Mouse (Mus musculus) splenic B cell, adult 2 months (primary cell): ENCODE data around the gene Mpv17l2.

ENCODE experiments used
- DNase-seq: peaks from one replicate; pipeline ENCODE4 v3.0.0-alpha.2; 2011; ENCODE audit warnings: low read depth, low spot score
- H3K27me3 ChIP-seq: 2 replicates; pipeline ENCODE4 v1.6.1; 2012; ENCODE audit warnings: mild to moderate bottlenecking, low read length, moderate library complexity, mixed read lengths; ENCODE audit not compliant: control insufficient read depth, poor library complexity, insufficient read depth, severe bottlenecking
- H3K36me3 ChIP-seq: 2 replicates; pipeline ENCODE4 v1.6.1; 2012; ENCODE audit warnings: mild to moderate bottlenecking, low read length, moderate library complexity, mixed read lengths; ENCODE audit not compliant: control insufficient read depth, poor library complexity, insufficient read depth, severe bottlenecking

Mpv17l2 gene

DNA sequence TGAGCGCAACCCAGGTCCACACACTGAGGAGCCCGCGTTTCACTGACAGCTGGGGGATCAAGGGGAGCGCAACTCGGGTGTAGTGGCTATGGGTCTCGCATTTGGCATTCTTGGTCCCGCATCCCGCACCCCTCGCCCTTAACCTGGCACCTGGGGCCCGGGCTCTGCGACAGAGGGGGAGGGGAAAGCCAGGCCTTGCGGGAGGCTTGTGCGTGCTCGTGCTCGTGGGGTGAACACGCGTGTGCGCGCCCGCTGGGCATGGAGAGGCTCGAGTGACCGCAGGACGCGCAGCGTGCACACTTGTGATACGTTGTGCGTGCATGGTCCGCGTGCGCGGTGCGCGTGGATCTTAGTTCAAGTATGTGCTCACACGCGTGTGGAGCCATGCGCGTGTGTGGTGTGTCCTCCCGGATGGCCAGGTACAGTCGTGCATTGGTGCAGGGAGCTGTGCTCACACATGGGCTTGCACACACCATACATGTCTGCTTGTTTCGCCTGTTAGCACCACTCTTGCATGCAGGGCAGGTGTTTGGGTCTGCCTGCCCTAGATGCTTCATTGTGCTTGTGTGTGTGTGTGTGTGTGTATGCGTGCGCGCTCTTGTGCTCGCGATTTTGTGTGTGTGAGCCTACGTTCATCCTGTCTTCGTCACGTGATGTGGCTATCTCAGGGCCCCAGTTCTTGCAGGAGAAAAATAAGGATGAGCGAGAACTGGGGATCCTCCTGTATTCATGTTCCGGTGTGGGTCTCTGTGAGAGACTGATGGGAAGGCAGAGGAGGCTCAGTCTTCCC, 5.7 kb downstream of the Mpv17l2 start:
- Histone ChIP-seq H3K27me3 (no peaks in the 10 kb centered on the region), H3K36me3 (no peaks in the 10 kb centered on the region; the same call in none of the 2 replicates)
- peak; percentile 53 for DNase-seq

DNA sequence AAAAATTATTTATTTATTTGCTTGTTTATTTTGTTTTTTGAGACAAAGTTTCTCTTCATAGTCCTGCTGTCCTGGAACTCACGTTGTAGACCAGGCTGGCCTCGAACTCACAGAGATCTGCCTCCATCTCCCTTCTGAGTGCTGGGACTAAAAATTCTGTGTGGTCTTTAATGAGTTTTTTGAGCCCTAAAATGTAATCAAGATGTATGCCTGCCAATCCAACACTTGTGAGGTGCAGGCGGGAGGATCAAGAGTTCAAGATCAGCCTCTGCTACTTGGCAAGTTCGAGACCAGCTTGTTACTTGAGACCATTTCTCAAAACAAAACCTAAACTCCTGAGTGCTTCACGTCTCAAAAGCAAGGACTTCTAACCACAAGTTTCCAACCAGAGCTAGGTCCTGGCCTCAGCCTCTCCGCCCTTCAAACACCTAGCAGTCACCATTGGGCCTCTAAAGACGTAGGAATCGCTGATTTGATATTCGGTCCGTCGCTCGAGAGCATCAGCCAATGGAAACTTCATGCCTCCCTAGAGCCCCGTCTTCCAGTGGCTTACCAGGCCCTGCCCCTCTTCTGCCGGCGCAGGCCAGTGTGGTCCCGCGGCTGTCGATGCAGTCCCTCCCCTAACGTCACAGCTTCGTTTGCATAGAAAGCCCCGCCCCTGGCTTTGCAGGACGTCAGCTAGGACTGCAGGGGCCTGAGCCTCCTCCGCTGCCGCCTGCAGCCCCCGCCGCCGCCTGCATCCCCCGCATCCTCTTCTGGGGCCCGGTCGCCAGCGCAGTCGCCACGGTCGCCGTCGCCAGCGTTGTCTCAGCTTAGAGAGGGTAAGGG, 6.5 kb downstream of the Mpv17l2 start, which contains the start of gene Rab3a:
TSS of gene Rab3a (plus strand) at position 637 of the 828 bp plus-strand sequence.
- DNase-seq, result peak; percentile 98
- H3K36me3 ChIP-seq, result no peaks in the 10 kb centered on the region; the same call in none of the 2 replicates
- no peaks in the 10 kb centered on the region for H3K27me3 ChIP-seq

DNA sequence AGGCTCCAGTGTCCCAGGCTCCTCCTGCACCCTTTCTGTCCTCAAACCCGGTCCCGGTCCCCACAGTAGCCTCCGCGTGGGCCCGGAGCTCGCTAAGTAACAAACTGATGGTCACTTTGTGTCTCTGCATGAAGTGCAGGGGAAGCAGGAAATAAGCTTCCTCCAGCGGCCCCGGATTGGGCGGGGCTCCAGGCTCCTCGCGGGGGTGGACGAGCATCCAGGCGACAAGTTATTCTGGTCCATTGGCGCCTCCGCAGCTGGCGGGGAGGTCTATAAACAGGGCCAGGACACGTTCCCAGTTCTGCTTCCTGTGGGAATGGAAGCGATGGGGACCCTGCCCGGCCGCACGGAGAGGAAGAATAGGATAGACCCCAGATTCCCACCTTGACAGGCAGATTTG, 7.6 kb downstream of the Mpv17l2 start:
- peak; percentile 69 for DNase-seq

DNA sequence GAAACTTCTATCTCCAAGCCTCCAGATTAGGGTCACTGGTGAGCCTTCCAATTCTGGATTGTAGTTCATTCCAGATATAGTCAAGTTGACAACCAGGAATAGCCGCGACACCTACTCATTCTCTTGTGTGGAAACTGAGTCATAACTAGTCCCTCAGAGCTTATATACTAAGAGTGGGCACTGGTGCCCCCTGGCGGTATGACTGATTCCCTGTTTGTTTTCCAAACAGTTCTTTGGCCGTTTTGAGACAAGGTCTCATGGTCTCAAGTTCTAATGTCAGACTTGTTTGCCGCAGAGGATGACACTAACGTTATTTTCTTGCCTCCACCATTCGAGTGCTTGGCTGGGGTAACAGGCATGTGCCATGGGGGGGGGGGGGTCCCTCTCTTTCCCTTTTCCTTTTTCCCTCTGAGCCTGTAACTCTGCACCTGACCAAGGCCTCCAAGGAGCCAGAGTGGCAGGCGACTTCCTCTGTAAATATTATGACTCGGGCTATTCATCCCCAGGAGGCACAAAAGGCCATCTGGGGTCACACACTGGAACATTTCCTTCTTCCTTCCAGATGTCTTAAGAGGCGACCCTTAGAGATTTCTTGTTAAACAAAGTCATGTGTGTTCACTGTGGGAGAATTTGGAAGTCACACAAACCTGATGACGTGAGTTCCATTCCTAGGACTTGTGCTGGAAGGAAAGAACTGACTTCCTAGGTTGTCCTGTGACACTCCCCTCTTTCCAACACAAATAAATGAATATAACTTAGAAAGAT, 8.6 kb downstream of the Mpv17l2 start:
- H3K27me3 ChIP-seq, result no peaks in the 10 kb centered on the region
- peak; percentile 84 for DNase-seq
- no peaks in the 10 kb centered on the region; the same call in 1 of the 2 replicates for H3K36me3 ChIP-seq

More for the DNA sequence above, 7.6 kb downstream of the Mpv17l2 start:
- no peaks in the 10 kb centered on the region; the same call in none of the 2 replicates for H3K36me3 ChIP-seq
- H3K27me3 ChIP-seq, result no peaks in the 10 kb centered on the region

DNA sequence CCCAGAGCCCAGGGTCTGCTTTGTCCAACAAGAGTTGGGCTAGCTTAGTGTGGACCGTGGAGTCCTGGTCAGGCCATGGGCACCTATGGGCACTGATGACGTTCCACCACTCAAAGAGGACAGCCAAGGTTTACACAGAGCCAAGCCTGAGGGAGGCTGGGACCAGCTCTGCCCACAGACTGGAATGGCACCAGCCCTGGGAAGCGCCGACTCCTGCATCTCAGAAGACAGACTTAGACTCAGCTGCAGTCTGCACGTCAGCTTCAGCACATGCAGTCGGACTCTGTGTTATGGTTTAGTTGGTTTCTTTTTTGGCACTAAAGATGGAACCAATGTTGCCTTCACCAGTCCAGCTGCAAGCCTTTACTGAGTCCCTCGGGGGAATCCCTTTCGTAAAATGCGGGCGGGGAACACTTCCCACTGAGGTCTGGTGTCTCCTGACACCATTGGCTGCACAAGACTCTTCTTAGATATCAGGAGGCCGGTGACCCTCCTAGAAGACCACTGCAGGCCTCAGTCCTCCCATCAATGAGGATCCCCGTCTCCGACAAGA, 10.5 kb downstream of the Mpv17l2 start:
- DNase-seq, result no peak
- Histone ChIP-seq H3K27me3 (no peaks in the 10 kb centered on the region), H3K36me3 (no peaks in the 10 kb centered on the region)

DNA sequence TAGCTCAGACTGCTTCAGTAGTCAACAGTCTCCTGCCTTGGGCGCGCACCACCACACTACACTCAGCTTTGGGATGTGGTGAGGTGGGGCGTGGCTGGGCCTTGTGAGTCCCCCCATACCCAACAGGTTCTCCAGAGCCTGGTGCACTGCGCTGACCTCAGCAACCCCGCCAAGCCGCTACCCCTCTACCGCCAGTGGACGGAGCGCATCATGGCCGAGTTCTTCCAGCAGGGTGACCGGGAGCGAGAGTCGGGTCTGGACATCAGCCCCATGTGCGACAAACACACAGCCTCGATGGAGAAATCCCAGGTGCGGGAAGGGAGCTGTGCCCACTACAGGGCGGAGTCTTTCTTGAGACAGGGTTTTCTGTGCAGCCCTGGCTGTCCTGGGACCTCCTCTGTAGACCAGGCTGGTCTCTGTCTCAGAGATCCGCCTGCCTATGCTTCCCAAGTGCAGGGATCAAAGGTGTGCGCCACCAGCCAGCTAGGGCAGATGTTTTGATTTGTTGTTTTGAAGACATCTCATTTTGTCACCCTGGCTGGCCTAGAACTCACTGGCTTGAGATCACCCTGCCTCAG, 11.6 kb downstream of the Mpv17l2 start:
- no peaks in the 10 kb centered on the region for H3K36me3 ChIP-seq
- no peak for DNase-seq
- H3K27me3 ChIP-seq, result no peaks in the 10 kb centered on the region

DNA sequence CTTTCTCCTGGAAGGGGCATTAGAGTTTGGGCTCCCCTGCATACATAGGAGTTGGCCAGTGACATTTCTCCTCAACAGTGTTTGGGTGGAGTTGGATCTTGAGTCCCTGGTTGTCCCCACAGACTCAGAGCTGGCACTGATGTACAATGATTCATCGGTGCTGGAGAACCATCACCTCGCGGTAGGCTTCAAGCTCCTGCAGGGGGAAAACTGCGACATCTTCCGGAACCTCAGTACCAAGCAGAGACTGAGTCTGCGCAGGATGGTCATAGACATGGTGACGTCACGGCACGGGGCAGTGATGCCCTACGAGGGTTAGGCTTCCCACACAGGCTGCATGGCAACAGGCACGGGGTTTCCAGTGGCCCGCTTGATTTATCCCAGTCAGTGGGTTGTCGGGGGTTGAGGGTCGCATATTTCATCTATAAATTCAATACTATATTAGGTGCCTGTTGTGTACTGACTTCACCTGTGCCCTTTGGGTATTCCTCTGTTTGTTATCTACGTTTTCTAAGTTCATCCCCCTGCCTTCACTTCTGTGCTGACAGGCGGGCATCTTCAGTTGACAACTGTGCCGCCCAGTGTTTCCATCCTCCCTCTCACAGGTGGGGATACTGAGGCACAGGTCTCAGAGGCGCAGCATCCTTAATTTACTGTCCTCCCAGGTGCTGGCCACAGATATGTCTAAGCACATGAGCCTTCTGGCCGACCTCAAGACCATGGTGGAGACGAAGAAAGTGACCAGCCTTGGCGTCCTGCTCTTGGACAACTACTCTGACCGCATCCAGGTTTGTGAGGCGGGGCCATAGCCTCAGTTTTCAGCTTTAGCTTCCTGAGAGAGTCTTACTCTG, 12.3 kb downstream of the Mpv17l2 start:
- H3K27me3 ChIP-seq, result no peaks in the 10 kb centered on the region
- no peaks in the 10 kb centered on the region; the same call in 1 of the 2 replicates for H3K36me3 ChIP-seq
- no peak for DNase-seq

DNA sequence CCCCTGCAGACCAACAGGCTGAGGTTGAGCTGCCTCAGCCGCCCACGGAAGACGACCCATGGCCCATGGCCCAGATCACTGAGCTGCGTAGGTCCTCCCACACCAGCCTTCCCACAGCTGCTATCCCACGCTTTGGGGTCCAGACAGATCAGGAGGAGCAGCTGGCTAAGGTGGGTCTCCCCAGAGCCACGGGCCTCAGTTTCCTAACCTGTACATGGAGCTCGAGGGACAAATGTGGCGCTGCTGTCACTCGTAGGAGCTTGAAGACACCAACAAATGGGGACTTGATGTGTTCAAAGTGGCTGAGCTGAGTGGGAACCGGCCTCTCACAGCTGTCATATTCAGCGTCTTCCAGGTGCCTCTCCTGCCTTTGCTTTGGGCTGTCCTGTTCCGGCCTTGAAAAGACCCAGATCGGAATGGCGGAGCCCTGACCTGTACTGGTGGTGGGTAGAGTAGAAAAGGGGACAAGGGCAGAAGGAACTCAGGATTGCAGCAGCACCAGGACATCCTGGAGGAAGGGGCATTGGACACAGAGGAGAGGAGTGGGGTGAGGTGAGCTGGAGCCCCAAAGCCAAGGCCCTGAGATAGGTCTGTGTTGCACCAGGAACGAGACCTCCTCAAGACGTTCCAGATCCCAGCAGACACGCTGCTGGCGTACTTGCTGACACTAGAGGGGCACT, 13.4 kb downstream of the Mpv17l2 start:
- Histone ChIP-seq H3K36me3 (no peaks in the 10 kb centered on the region; the same call in 1 of the 2 replicates), H3K27me3 (no peaks in the 10 kb centered on the region)
- DNase-seq, result no peak

DNA sequence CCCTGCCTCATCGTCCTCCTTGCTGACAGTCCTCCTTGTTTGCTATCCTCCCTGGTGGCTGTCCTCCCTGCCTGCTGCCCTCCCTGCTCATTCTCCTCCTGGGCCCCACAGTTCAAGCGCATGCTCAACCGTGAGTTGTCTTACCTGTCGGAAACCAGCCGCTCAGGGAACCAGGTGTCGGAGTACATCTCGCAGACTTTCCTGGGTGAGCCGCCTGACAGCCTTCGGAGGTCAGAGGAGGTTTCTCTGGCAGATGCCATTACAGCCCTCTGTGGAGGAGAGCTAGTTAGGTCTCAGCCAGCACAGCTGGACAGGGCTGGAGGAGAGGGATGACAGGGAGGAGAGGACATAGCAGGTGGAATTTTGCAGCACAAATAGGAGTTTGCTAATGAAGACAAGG, 14.1 kb downstream of the Mpv17l2 start:
- no peak for DNase-seq
- Histone ChIP-seq H3K36me3 (no peaks in the 10 kb centered on the region; the same call in 1 of the 2 replicates), H3K27me3 (no peaks in the 10 kb centered on the region)

DNA sequence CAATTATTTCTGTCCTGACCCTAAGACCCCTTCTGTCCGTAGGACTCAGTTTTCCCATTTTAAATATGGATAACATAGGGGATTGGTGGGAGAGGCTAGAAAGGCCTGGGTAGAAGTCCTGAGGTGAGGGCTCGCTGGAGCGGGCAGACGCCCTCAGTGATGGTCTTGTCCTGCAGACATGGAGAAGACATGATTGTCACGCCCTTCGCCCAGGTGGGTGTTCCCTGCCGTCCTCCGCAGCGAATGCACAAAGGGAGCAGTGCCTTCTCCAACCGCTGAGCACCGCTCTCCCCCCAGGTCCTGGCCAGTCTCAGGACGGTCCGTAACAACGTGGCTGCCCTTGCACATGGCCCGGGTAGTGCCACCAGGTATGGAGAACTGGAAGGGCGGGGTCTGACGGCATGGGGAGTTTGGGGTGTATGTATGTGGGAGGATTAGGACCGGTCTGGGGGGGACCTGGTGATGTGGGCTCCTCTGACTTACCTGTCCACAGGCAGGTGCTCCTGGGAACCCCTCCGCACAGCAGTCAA, 15.0 kb downstream of the Mpv17l2 start:
- DNase-seq, result no peak
- Histone ChIP-seq H3K36me3 (no peaks in the 10 kb centered on the region; the same call in 1 of the 2 replicates), H3K27me3 (no peaks in the 10 kb centered on the region)

DNA sequence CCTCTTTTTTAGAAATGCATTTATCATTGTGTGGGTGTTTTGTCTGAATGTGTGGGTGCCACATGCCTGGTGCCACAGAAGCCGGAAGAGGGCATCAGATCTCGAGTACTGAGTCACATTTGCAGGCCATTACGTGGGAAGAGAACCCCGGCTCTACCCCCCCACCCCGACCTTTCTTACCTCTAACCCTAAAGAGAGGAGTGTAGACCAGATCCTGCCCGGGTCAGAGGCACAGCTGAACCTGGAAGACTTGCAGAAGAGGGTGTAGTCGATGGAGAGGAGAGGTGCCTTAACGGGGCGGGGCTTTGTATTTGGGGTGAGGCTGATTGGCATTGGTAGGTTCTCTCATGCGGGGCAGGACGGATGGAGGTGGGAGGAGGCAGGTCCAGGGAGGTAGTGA, 15.9 kb downstream of the Mpv17l2 start:
- Histone ChIP-seq H3K36me3 (no peaks in the 10 kb centered on the region; the same call in 1 of the 2 replicates), H3K27me3 (no peaks in the 10 kb centered on the region)
- peak; percentile 57 for DNase-seq

DNA sequence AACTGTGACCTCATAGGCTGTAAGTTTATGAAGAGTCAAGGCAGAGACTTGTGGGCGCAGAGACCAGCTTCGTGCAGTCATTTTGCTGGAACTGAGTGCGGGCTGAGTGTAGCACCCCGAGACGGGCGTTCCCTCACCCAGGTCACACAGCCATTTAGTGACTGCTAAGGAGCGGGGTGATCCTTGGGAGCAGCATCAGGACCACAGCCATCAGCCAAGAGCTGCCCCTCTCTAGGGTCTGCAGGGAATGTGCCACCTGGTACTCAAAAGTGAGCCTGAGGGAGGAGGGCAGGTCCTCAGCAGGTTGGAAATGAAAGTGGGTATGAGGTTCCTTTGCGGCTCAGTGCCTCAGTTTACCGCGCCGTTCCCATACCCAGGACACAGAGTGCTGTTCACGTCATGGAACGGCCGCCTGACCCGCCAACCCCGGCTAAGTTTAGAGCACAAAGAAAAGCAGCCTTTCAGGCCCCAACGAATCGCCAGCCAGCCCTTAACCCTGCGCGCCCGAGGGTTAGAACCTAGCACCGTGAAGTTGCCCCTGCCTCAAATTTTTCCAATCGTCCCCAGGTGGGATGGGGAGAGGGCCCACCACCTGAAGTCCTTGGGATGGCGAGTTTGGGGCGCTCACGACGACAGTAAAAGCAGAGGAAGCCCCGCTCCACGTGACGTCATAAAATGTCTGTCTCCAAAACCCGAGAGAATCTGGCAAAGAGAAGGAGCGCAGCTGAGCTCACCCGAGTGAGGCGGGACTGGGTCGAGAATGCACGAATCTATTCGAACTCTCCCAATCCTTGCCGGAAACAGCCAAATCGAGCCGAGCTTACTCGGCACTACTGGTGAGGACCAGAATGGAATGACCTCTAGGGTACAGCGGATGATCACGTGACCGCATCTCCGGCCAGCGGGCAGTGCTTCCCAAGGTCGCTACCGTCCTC, 16.8 kb downstream of the Mpv17l2 start:
- DNase-seq, result peak; percentile 51
- Histone ChIP-seq H3K36me3 (no peaks in the 10 kb centered on the region; the same call in 1 of the 2 replicates), H3K27me3 (no peaks in the 10 kb centered on the region)
